Mouse (Mus musculus) hindbrain, postnatal 0 days (tissue): Measurements from ENCODE around the gene Mbtps2. TPM values are rescaled to one million over a fixed set of nuclear protein-coding genes. Genes with fewer than 3 reads are reported as not detected.

ENCODE experiments used
- ATAC-seq: fragments of 200-750 bp; cut with Nextera tagmentation; 2 replicates; pipeline ENCODE4 v1.8.0; 2017; ENCODE audit warnings: mild to moderate bottlenecking, moderate TSS enrichment, moderate library complexity
- DNase-seq: peaks from one replicate; pipeline ENCODE4 v3.0.0-alpha.2; 2015; ENCODE audit warnings: low spot score
- H3K27ac ChIP-seq: fragments of 300-500 bp; sonication (generic); 2 replicates; pipeline ENCODE4 v1.5.1; 2014; ENCODE audit warnings: mild to moderate bottlenecking
- H3K27me3 ChIP-seq: fragments of 300-500 bp; sonication (generic); 2 replicates; pipeline ENCODE4 v1.6.1; 2014; ENCODE audit warnings: low read length, mixed read lengths; ENCODE audit not compliant: insufficient read depth
- H3K36me3 ChIP-seq: fragments of 300-500 bp; sonication (generic); 2 replicates; pipeline ENCODE4 v1.6.1; 2014; ENCODE audit warnings: low read length, mixed read lengths; ENCODE audit not compliant: insufficient read depth
- H3K4me1 ChIP-seq: fragments of 300-500 bp; sonication (generic); 2 replicates; pipeline ENCODE4 v1.6.1; 2014; ENCODE audit warnings: antibody characterized with exemption, low read length, mixed read lengths; ENCODE audit not compliant: insufficient read depth
- H3K4me2 ChIP-seq: fragments of 300-500 bp; sonication (generic); 2 replicates; pipeline ENCODE4 v1.6.1; 2014; ENCODE audit warnings: low read depth, mild to moderate bottlenecking, low read length, moderate library complexity, mixed read lengths
- H3K4me3 ChIP-seq: fragments of 300-500 bp; sonication (generic); 2 replicates; pipeline ENCODE4 v1.5.1; 2014; ENCODE audit warnings: low read length
- H3K9ac ChIP-seq: fragments of 300-500 bp; sonication (generic); replicated peaks from 2 replicates; pipeline ENCODE4 v1.6.1; 2014; ENCODE audit warnings: mild to moderate bottlenecking, low read length, moderate library complexity, mixed read lengths
- H3K9me3 ChIP-seq: fragments of 300-500 bp; sonication (generic); 2 replicates; pipeline ENCODE4 v1.6.1; 2016; ENCODE audit warnings: low read length, mixed read lengths
- CTCF ChIP-seq: IDR thresholded peaks from 2 replicates; pipeline ENCODE4 v1.5.1; 2016; ENCODE audit warnings: antibody characterized with exemption, control low read depth, low read depth
- WGBS: fragments of 180-500 bp; shearing (Covaris S2); extraction: QIAGEN DNeasy Blood & Tissue Kit; methylation state at CpG from one replicate; pipeline ENCODE4 v1.1.7; 2014; 5-methylcytosine and 5-hydroxymethylcytosine counted together
- polyA plus RNA-seq: library from polyadenylated mRNA; unstranded; fragments of >200 nt; fragmentation: Nextera tagmentation; extraction: Ambion mirVana; gene quantifications from 2 replicates; pipeline ENCODE4 v1.2.1, GENCODE M21; 2015
- total RNA-seq: library from RNA; depleted of rRNA; stranded (reverse); fragments of >200 nt; gene quantifications from 2 replicates; pipeline ENCODE4 v1.2.3, GENCODE M21; 2014; rRNA removed

The Mbtps2 gene
- total RNA-seq = 10.3 and 14.5 TPM in 2 replicates
- polyA plus RNA-seq = 21.6 and 22.6 TPM in 2 replicates

DNA sequence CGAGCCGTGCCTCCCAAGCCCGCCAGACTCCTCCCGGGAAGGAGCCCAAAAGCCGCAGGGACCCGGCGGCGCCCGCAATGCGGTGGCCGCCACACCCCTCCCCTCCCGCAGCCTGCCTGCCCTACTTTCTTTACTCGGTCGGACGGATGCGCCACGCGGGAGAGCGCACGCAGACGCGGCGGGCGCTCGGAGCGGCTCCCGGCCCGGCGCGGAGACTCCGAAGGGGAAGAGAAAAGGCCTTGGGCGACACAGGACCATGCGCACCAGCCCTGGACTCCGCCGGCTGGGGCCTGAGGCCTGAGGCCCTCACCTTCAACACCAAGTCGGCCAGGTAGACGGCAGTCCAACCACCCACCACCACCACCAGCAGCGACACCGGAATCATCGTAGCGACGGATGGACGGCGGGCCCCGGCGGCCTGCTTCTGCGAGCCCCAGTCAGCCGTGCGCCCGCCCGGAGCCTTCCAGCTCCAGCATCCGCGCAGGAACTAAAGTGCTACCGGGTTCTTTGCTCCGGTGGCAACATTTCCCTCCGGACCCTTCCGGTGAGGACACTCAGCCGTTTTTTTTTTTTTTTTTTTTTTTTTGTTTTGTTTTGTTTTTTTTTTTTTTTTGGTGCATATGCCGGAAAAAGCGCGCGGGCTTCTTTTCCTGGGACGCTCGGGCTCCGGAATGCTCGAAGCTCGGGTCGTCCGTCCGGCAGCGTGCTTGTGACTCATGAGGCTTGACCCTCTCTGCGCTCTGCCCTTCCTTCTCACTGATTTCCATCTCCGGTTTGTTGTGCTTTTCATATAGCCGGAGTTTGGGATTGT lies at the start of gene Mbtps2:
Mbtps2 (minus strand) TSS at position 530 of the 811 bp plus-strand sequence.
- DNase-seq (peak; percentile 79), ATAC-seq (peak; percentile 87)
- Histone ChIP-seq H3K27ac (peak within 1 kb of the TSS; percentile 93), H3K36me3 (no peaks in the 10 kb centered on the region), H3K27me3 (no peaks in the 10 kb centered on the region), H3K9me3 (no peaks in the 10 kb centered on the region), H3K4me1 (no peaks in the 10 kb centered on the region), H3K4me3 (peak within 1 kb of the TSS; percentile 56), H3K9ac (peak within 1 kb of the TSS; percentile 72), H3K4me2 (peak within 1 kb of the TSS; percentile 54)
- 24% methylated on average over 72 of the region's 74 CpGs for WGBS
- no peak for TF ChIP-seq CTCF

- Histone ChIP-seq H3K36me3 (no peaks in the 10 kb centered on the region), H3K9me3 (no peaks in the 10 kb centered on the region), H3K9ac (no peak overlapping the region), H3K4me2 (no peak overlapping the region), H3K27ac (no peak overlapping the region), H3K4me1 (no peaks in the 10 kb centered on the region), H3K27me3 (no peaks in the 10 kb centered on the region), H3K4me3 (no peak overlapping the region)
- WGBS = 75% methylated on average over 1 of the region's 1 CpGs
- ATAC-seq (no peak), DNase-seq (no peak)
- TF ChIP-seq CTCF = no peak
These were observed 47.9 kb upstream of the Mbtps2 start for GRCm38 (mm10) chrX:157646399-157646798.

- no peaks in the 10 kb centered on the region for H3K36me3 ChIP-seq
- H3K4me1 ChIP-seq = no peaks in the 10 kb centered on the region
- ATAC-seq (no peak), DNase-seq (no peak)
- H3K4me3 ChIP-seq = no peak overlapping the region
- TF ChIP-seq CTCF = no peak
- no peaks in the 10 kb centered on the region for H3K27me3 ChIP-seq
- no peaks in the 10 kb centered on the region for H3K9me3 ChIP-seq
- H3K9ac ChIP-seq = no peak overlapping the region
- no peak overlapping the region for H3K27ac ChIP-seq
- H3K4me2 ChIP-seq = no peak overlapping the region
- WGBS = 84% methylated on average over 4 of the region's 4 CpGs
These were observed 46.2 kb upstream of the Mbtps2 start for GRCm38 (mm10) chrX:157644700-157645099.

DNA sequence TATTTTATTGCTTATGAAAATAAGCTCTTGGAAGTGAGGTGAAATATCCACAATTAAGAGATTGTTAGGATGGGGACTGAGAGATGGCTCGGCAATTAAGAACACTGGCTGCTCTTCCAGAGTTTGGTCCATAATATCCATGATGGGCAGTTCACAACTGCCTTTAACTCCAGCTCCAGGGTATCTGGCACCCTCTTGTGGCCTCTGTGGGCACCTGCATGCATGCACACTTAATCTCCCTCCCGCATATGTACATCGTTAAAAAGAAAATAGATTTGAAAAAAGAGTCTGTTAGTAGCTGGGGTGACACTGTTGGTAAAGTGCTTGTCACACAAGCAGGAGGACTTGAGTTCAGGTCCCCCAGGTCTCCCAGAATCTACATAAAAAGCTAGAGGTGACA lies 45.8 kb upstream of the Mbtps2 start:
- H3K27ac ChIP-seq = no peak overlapping the region
- ATAC-seq = no peak
- H3K4me2 ChIP-seq = no peak overlapping the region
- no peaks in the 10 kb centered on the region for H3K4me1 ChIP-seq
- DNase-seq = peak; percentile 67
- WGBS = 32% methylated on average over 3 of the region's 3 CpGs
- no peaks in the 10 kb centered on the region for H3K9me3 ChIP-seq
- H3K36me3 ChIP-seq = no peaks in the 10 kb centered on the region
- no peak overlapping the region for H3K9ac ChIP-seq
- no peaks in the 10 kb centered on the region for H3K27me3 ChIP-seq
- peak; percentile 83 for TF ChIP-seq CTCF
- no peak overlapping the region for H3K4me3 ChIP-seq

- no peak for ATAC-seq
- Histone ChIP-seq H3K9ac (no peak overlapping the region), H3K9me3 (no peaks in the 10 kb centered on the region), H3K27me3 (no peaks in the 10 kb centered on the region), H3K36me3 (no peaks in the 10 kb centered on the region), H3K4me3 (no peak overlapping the region), H3K4me1 (no peaks in the 10 kb centered on the region), H3K27ac (no peak overlapping the region), H3K4me2 (no peak overlapping the region)
- DNase-seq = no peak
- no peak for TF ChIP-seq CTCF
- 76% methylated on average over 5 of the region's 5 CpGs for WGBS
These were observed 44.3 kb upstream of the Mbtps2 start for GRCm38 (mm10) chrX:157642856-157643255.

DNA sequence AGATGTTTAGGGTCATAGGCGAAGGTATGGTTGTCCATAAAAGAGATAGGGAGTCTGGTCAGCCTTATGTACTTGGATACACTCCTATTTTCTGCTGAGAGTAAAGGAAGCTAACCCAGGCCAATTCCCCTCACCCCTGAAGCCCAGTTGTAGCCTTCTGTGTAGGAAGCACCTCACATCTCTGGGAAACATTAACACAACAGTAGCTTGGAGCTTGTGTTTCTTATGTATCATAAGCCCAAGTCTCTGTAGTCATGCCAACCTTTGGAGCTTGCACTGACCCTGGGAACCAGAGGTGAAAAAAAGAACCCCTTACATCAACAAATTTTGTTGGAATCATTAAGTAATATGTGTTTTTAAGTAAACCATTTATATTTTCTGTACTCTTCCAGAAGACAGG lies 38.7 kb upstream of the Mbtps2 start:
- no peak for TF ChIP-seq CTCF
- 73% methylated on average over 1 of the region's 1 CpGs for WGBS
- no peaks in the 10 kb centered on the region for H3K9me3 ChIP-seq

More for the DNA sequence above, 38.7 kb upstream of the Mbtps2 start:
- Histone ChIP-seq H3K27me3 (no peaks in the 10 kb centered on the region), H3K4me2 (no peak overlapping the region), H3K4me1 (no peaks in the 10 kb centered on the region), H3K36me3 (no peaks in the 10 kb centered on the region), H3K27ac (no peak overlapping the region), H3K4me3 (no peak overlapping the region), H3K9ac (no peak overlapping the region)
- no peak for ATAC-seq
- DNase-seq = no peak
